Mouse (Mus musculus): ENCODE measurements around the gene Hsh2d. TPM values are rescaled to one million over a fixed set of nuclear protein-coding genes. Genes with fewer than 3 reads are reported as not detected.

Gene Hsh2d
- polyA plus RNA-seq, 1 experiment, result 0.11 TPM

DNA sequence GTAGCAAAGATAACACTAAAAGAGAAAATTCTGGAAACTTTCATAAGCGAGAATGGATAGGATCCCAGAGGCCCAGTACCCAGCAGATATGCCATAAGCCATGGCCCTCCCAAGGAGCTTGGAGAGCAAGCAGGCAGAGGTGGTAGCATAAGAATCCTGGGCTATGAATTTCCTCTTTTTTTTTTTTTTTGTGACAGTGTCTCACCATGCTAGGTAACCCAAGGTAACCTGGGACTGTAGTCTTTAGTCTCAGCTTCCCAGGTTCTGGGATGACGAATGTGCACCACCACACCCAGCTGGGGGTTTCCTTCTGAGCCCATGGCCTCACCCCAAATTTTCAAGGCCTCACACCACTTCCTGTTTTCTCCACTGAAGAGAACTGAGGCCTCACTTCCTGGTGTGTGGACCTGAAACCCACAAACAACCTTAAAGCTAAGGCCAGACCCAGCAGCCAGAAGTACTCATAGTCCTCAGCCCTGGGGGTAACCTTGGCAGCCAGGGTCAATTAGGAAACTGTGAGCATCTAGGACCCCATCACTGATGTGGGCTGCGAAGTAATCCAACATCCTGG is 20.3 kb upstream of the Hsh2d start:
- 92% methylated on average over 3 of the region's 3 CpGs for WGBS
- Histone ChIP-seq H3K4me3 (replicated peaks; ENCODE audit: insufficient read depth, low read depth, low read length) (no peak overlapping the region), H3K27ac (ENCODE audit: insufficient read depth, low read length) (no peak overlapping the region), H3K27me3 (ENCODE audit: control insufficient read depth, insufficient read depth, low read length) (no peaks in the 10 kb centered on the region), H3K4me1 (ENCODE audit: control insufficient read depth, insufficient read depth, low read length) (no peaks in the 10 kb centered on the region)
- TF ChIP-seq CTCF (IDR thresholded peaks at IDR 0.05; ENCODE audit: borderline replicate concordance, insufficient read depth, low read depth, low read length) (no peak), POLR2A (IDR thresholded peaks at IDR 0.05; ENCODE audit: borderline replicate concordance, insufficient read depth, low read length) (no peak)
- no peak for DNase-seq

DNA sequence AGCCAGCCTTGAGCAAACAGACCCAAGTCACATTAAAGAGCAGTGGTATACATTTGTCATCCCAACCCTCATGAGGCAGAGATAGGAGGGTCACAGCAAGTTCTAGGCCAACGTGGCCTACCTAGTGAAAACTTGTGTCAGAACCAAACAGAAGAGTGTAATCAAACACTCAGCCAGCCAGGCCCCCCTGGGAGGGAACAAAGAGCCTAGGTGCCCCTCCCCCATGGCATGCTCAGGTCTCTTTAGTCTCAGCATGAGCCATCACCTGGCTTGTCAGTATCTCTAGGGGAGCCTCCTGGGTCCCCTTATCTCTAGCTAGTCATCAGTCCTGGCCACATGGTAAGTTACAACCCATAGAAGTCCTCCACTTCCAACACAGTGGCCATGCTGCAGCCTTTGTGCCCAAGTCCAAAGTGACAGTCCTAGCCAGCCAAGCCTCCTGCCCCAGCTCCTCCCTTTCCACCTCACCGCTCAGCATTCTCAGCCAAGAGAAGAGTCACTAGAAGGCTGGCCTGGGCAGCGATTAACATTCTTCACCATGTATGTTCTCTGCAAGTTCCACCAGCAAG is 19.7 kb upstream of the Hsh2d start:
- no peak overlapping the region for H3K4me3 ChIP-seq (replicated peaks; ENCODE audit: insufficient read depth, low read depth, low read length)
- H3K27ac ChIP-seq (ENCODE audit: insufficient read depth, low read length), result no peak overlapping the region
- no peak for TF ChIP-seq POLR2A (IDR thresholded peaks at IDR 0.05; ENCODE audit: borderline replicate concordance, insufficient read depth, low read length)
- TF ChIP-seq CTCF (IDR thresholded peaks at IDR 0.05; ENCODE audit: borderline replicate concordance, insufficient read depth, low read depth, low read length), result no peak
- 86% methylated on average over 3 of the region's 3 CpGs for WGBS
- no peaks in the 10 kb centered on the region for H3K27me3 ChIP-seq (ENCODE audit: control insufficient read depth, insufficient read depth, low read length)
- no peak for DNase-seq
- H3K4me1 ChIP-seq (ENCODE audit: control insufficient read depth, insufficient read depth, low read length), result no peaks in the 10 kb centered on the region

DNA sequence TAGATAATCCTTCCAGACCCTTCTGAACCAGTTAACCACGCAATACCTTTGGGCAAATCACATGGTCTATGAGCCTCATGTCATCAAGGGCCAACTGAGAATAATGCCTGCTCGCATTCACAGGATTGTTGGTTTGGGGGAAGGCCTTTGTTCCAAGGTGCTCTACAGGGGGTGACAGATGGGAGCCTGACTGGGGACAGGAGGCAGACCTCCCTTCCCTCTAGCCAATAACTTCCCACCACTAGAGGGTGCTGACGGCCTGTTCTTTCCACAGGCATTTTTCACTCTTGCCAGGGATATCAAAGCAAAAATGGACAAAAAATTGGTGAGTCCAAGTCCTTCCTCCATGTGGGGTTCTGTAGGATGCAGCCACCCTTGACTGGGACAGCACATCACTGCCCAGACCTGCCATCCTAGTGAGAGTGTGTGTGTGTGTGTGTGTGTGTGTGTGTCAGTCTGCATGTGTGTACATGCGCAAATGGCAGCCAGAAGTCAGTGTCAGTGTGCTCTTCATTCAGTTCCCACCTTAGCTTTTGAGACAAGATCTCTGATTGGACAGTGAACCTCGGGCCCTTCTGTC is 12.0 kb upstream of the Hsh2d start:
- DNase-seq, result peak; percentile 70 to 75
- Histone ChIP-seq H3K27me3 (ENCODE audit: control insufficient read depth, insufficient read depth, low read length) (no peaks in the 10 kb centered on the region), H3K27ac (ENCODE audit: insufficient read depth, low read length) (no peak overlapping the region), H3K4me1 (ENCODE audit: control insufficient read depth, insufficient read depth, low read length) (peaks cover 13% of the 10 kb centered on the region; the same call in 1 of the 2 replicates), H3K4me3 (replicated peaks; ENCODE audit: insufficient read depth, low read depth, low read length) (no peak overlapping the region)
- TF ChIP-seq CTCF (IDR thresholded peaks at IDR 0.05; ENCODE audit: borderline replicate concordance, insufficient read depth, low read depth, low read length) (peak; percentile 84), POLR2A (IDR thresholded peaks at IDR 0.05; ENCODE audit: borderline replicate concordance, insufficient read depth, low read length) (no peak)
- 44% methylated on average over 5 of the region's 5 CpGs for WGBS

DNA sequence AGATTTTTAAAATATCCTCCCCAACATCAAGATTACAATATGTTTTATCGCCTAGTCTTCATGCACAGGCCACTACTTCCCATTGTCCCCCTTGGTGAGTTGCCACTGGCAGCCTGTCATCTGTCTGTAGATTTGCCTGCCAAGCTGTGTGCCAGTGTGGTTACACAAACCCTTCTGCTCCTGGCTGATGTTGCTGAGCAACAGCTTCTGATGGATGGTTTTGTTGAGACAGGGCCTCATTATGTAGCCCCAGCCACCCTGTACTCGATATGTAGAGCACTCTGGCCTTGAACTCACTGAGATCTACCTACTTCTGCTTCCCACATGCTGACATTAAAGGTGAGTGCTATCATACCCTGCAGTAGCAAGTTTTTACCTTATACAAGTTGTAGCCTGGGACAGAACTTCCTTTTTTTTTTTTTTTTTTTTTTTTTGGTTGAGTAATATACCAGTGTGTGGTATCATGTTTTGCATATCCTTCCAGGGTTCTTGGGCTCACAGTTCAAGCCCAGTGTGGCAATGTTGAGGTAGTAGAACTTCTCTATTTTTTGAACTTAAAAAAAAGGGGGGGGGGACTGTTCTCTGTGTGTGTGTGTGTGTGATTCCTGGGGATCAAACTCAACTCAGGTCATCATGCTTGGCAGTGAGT is 5.8 kb upstream of the Hsh2d start:
- no peak overlapping the region for H3K27ac ChIP-seq (ENCODE audit: insufficient read depth, low read length)
- no peaks in the 10 kb centered on the region for H3K4me1 ChIP-seq (ENCODE audit: control insufficient read depth, insufficient read depth, low read length)
- H3K27me3 ChIP-seq (ENCODE audit: control insufficient read depth, insufficient read depth, low read length), result no peaks in the 10 kb centered on the region
- no peak for DNase-seq
- 14% methylated on average over 2 of the region's 2 CpGs for WGBS
- no peak for TF ChIP-seq POLR2A (IDR thresholded peaks at IDR 0.05; ENCODE audit: borderline replicate concordance, insufficient read depth, low read length)
- no peak for TF ChIP-seq CTCF (IDR thresholded peaks at IDR 0.05; ENCODE audit: borderline replicate concordance, insufficient read depth, low read depth, low read length)
- H3K4me3 ChIP-seq (replicated peaks; ENCODE audit: insufficient read depth, low read depth, low read length), result no peak overlapping the region

DNA sequence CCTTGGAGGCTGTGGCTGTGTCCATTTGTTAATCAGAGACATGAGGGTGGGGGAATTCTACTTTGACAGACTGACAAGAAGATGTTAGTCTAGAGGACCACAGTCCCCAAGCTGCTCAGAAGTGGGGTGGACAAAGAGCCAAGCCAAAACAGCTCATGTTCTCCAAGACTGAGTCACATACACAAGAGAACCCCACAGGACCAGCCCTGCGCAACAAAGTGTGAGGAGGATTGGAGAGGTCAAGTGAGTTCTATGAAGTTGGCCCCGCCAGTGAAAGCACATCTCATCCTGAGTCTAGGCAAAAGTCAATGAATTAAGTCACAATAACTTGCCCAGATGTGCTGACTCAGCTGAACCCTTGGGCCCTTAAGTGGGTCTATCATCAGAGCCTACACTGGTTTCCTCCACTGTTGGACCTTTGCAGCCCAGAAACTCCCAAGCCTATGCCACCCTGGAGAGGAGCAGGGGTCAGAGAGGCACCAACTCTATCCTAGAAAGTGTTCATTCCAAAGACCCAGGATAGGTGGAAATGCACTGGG is 1.6 kb upstream of the Hsh2d start:
- no peaks in the 10 kb centered on the region for H3K27me3 ChIP-seq (ENCODE audit: control insufficient read depth, insufficient read depth, low read length)
- 81% methylated on average over 2 of the region's 2 CpGs for WGBS
- no peak overlapping the region for H3K27ac ChIP-seq (ENCODE audit: insufficient read depth, low read length)
- no peak for TF ChIP-seq POLR2A (IDR thresholded peaks at IDR 0.05; ENCODE audit: borderline replicate concordance, insufficient read depth, low read length)
- TF ChIP-seq CTCF (IDR thresholded peaks at IDR 0.05; ENCODE audit: borderline replicate concordance, insufficient read depth, low read depth, low read length), result no peak
- no peak overlapping the region for H3K4me3 ChIP-seq (replicated peaks; ENCODE audit: insufficient read depth, low read depth, low read length)
- no peaks in the 10 kb centered on the region for H3K4me1 ChIP-seq (ENCODE audit: control insufficient read depth, insufficient read depth, low read length)
- no peak for DNase-seq

DNA sequence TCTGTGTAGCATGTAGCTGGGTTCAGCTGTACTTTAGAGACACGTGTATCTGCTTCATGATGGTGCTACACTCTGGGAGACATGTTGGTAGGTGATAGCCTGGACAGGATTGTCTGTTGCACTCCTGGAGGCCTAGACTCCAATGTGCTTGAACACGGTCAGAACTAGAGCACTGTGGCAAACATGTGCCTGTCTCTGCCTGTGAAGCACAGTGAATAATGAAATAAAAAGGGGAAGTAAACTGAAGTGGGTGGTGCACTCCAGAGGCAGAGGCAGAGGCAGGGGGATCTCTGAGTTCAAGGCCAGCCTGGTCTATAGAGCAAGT is 739 bp downstream of the Hsh2d start:
- Histone ChIP-seq H3K27ac (ENCODE audit: insufficient read depth, low read length) (no peak overlapping the region), H3K4me1 (ENCODE audit: control insufficient read depth, insufficient read depth, low read length) (no peaks in the 10 kb centered on the region), H3K27me3 (ENCODE audit: control insufficient read depth, insufficient read depth, low read length) (no peaks in the 10 kb centered on the region), H3K4me3 (replicated peaks; ENCODE audit: insufficient read depth, low read depth, low read length) (no peak overlapping the region)
- TF ChIP-seq CTCF (IDR thresholded peaks at IDR 0.05; ENCODE audit: borderline replicate concordance, insufficient read depth, low read depth, low read length) (no peak), POLR2A (IDR thresholded peaks at IDR 0.05; ENCODE audit: borderline replicate concordance, insufficient read depth, low read length) (no peak)
- no peak for DNase-seq
- WGBS, result 71% methylated on average over 2 of the region's 2 CpGs

DNA sequence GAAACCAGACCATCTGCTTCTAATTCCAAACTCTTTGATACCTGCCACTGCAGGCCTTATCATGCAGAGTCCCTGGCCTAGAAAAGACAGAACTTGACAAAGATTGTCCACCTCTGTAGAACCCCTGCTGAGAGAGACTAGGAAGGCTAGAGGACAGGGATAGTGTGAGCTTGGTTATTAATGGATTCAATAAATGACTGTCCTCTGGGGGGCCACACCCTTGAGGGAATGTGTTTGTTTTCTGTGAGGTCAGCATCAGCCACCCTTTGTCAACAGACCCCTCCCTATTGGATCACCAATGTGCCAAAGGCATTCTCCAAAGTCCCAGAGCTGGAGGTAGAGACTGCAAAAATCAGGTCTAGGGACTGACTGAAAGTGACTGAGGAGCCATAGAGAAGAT is 2.6 kb downstream of the Hsh2d start:
- Histone ChIP-seq H3K27me3 (ENCODE audit: control insufficient read depth, insufficient read depth, low read length) (no peaks in the 10 kb centered on the region), H3K4me1 (ENCODE audit: control insufficient read depth, insufficient read depth, low read length) (no peaks in the 10 kb centered on the region), H3K4me3 (replicated peaks; ENCODE audit: insufficient read depth, low read depth, low read length) (no peak overlapping the region), H3K27ac (ENCODE audit: insufficient read depth, low read length) (no peak overlapping the region)
- no peak for TF ChIP-seq POLR2A (IDR thresholded peaks at IDR 0.05; ENCODE audit: borderline replicate concordance, insufficient read depth, low read length)
- no peak for TF ChIP-seq CTCF (IDR thresholded peaks at IDR 0.05; ENCODE audit: borderline replicate concordance, insufficient read depth, low read depth, low read length)
- DNase-seq, result no peak

DNA sequence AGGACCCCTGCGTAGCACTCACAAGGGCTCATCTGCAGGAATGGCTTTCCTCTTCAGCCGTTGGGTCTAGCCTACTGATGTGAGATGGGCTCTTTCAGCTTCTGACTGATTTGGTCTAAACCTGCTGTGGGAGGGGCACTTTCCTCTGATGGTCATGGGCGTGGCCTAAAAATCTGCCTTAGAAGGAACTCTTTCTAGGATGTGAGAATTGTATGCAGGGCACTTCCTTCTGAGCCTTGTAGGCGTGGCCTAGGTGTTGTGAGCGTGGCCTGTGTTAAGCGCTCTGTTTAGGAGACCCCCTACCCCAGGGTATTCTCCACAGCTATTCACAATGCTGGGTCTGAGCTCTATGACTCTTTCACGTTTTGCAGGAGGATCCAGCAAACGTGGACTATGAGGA is 8.6 kb downstream of the Hsh2d start:
- no peak for TF ChIP-seq CTCF (IDR thresholded peaks at IDR 0.05; ENCODE audit: borderline replicate concordance, insufficient read depth, low read depth, low read length)
- TF ChIP-seq POLR2A (IDR thresholded peaks at IDR 0.05; ENCODE audit: borderline replicate concordance, insufficient read depth, low read length), result no peak
- 64% methylated on average over 8 of the region's 8 CpGs for WGBS

More for the DNA sequence above, 8.6 kb downstream of the Hsh2d start:
- Histone ChIP-seq H3K4me3 (replicated peaks; ENCODE audit: insufficient read depth, low read depth, low read length) (no peak overlapping the region), H3K27ac (ENCODE audit: insufficient read depth, low read length) (no peak overlapping the region), H3K4me1 (ENCODE audit: control insufficient read depth, insufficient read depth, low read length) (no peaks in the 10 kb centered on the region), H3K27me3 (ENCODE audit: control insufficient read depth, insufficient read depth, low read length) (no peaks in the 10 kb centered on the region)
- no peak for DNase-seq

Measured in cerebellum, adult 2 months (tissue).